Comparison of ENCODE assay signal across 30 mouse cellular contexts in the genomic region with DNA sequence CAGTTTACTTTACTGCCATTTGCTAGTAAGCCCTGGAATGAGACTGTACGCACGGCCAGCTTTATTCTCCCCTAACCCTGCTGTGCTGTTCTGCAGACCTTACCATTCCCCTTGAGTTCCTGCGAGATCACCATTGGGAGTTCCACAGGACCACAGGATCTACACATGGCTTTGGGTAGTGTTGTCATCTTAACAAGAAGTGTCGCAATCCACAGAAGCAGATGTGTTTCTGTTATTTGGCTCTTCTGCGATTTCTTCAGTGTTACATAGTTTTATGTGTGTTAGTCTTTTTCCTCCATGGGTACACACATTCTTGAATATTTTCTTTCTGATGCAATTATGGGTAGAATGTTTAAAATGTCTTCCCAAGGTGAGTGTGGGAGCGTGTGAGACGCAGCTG. TPM values are rescaled to one million over a fixed set of nuclear protein-coding genes. Genes with fewer than 3 reads are reported as not detected.
DNase-seq lines count a peak whose midpoint lies in the region; ATAC-seq and TF ChIP-seq lines count a peak whose summit lies in the region.
"Had no signal": no experiment of that assay in that cellular context is flagged by ENCODE, and none has a peak within 500 bp of the region (broad histone marks: within the 10 kb centered on the region; RNA-seq: fewer than 3 reads in every experiment).

No protein-coding gene starts in this region.

- H3K79me2 ChIP-seq in liver, adult 2 months (ENCODE audit: control insufficient read depth, insufficient read depth, low read length): no peaks in the 10 kb centered on the region
- H3K79me2 ChIP-seq in C2C12 (ENCODE audit: control insufficient read depth, insufficient read depth): no peaks in the 10 kb centered on the region

- peaks cover 6% of the 10 kb centered on the region; the same call in 1 of the 2 replicates for H3K4me1 ChIP-seq in liver, adult 2 months (ENCODE audit: control insufficient read depth, insufficient read depth, low read length)
- H3K4me1 ChIP-seq in liver, embryonic 12.5 days: no peaks in the 10 kb centered on the region
- H3K4me1 ChIP-seq: embryonic facial prominence, embryonic 10.5 days; embryonic facial prominence, embryonic 15.5 days; forebrain, embryonic 15.5 days; heart, embryonic 12.5 days; hindbrain, embryonic 13.5 days; midbrain, embryonic 15.5 days had no signal

- H3K79me3 ChIP-seq in C2C12 (ENCODE audit: low read depth): no peaks in the 10 kb centered on the region

- H3ac ChIP-seq in C2C12 (ENCODE audit: control insufficient read depth, insufficient read length, low read depth): no peak overlapping the region

- no peak for ATAC-seq in liver, embryonic 12.5 days
- peak; percentile 82 for ATAC-seq in granulocyte monocyte progenitor cell, adult 5-6 weeks (replicated peaks; ENCODE audit: poor library complexity, severe bottlenecking)
- ATAC-seq: forebrain, embryonic 15.5 days; intestine, embryonic 16.5 days; midbrain, embryonic 15.5 days; Patski had no signal

- H3K4me2 ChIP-seq in liver, embryonic 12.5 days: no peak overlapping the region
- H3K4me2 ChIP-seq: embryonic facial prominence, embryonic 15.5 days; forebrain, embryonic 15.5 days; heart, embryonic 12.5 days; hindbrain, embryonic 13.5 days; midbrain, embryonic 15.5 days had no signal

- H3K9me3 ChIP-seq in liver, embryonic 12.5 days (replicated peaks): no peaks in the 10 kb centered on the region
- H3K9me3 ChIP-seq: embryonic facial prominence, embryonic 10.5 days; embryonic facial prominence, embryonic 15.5 days; forebrain, embryonic 15.5 days; G1E; hindbrain, embryonic 13.5 days; midbrain, embryonic 15.5 days had no signal

- 75% methylated on average over 7 of the region's 7 CpGs for WGBS in liver, adult 2 months
- 78% methylated on average over 7 of the region's 7 CpGs for WGBS in liver, embryonic 12.5 days (ENCODE audit: insufficient replicate concordance)

- TF ChIP-seq CTCF in liver, adult 2 months (IDR thresholded peaks at IDR 0.05; ENCODE audit: low read depth, low read length): no peak
- no peak for TF ChIP-seq CTCF in C2C12 (IDR thresholded peaks at IDR 0.05; ENCODE audit: control insufficient read depth, insufficient read depth, insufficient read length)

- H3K36me3 ChIP-seq in liver, adult 2 months (ENCODE audit: control insufficient read depth, insufficient read depth, low read length): no peaks in the 10 kb centered on the region
- peaks cover 11% of the 10 kb centered on the region; the same call in 1 of the 2 replicates for H3K36me3 ChIP-seq in liver, embryonic 12.5 days
- peaks cover 13% of the 10 kb centered on the region for H3K36me3 ChIP-seq in C2C12 (ENCODE audit: control insufficient read depth, insufficient read depth)
- H3K36me3 ChIP-seq: G1E had no signal

- H3K27ac ChIP-seq in liver, adult 2 months (replicated peaks; ENCODE audit: insufficient read depth, low read depth, low read length): no peak overlapping the region
- no peak overlapping the region for H3K27ac ChIP-seq in liver, embryonic 12.5 days
- H3K27ac ChIP-seq: embryonic facial prominence, embryonic 10.5 days; embryonic facial prominence, embryonic 15.5 days; forebrain, embryonic 15.5 days; heart, adult 2 months; hindbrain, embryonic 13.5 days; midbrain, embryonic 15.5 days; stomach, postnatal 0 days had no signal

- TF ChIP-seq POLR2A in liver, adult 2 months (IDR thresholded peaks at IDR 0.05; ENCODE audit: extremely low read depth, insufficient read depth, low read length): no peak

- H3K9ac ChIP-seq in liver, adult 2 months (ENCODE audit: low read depth, low read length): no peak overlapping the region; the same call in 1 of the 2 replicates
- H3K9ac ChIP-seq in liver, embryonic 12.5 days: no peak overlapping the region
- H3K9ac ChIP-seq: embryonic facial prominence, embryonic 15.5 days; forebrain, embryonic 15.5 days; heart, embryonic 12.5 days; hindbrain, embryonic 13.5 days; midbrain, embryonic 15.5 days had no signal

- no peak overlapping the region for H3K4me3 ChIP-seq in liver, adult 2 months (ENCODE audit: insufficient read depth, low read depth, low read length)
- no peak overlapping the region for H3K4me3 ChIP-seq in liver, embryonic 12.5 days
- H3K4me3 ChIP-seq in C2C12 (ENCODE audit: insufficient read depth, poor library complexity, severe bottlenecking): no peak overlapping the region
- H3K4me3 ChIP-seq: embryonic facial prominence, embryonic 10.5 days; embryonic facial prominence, embryonic 15.5 days; forebrain, embryonic 15.5 days; heart, adult 2 months; heart, embryonic 12.5 days; hindbrain, embryonic 13.5 days; midbrain, embryonic 15.5 days had no signal

- H3K27me3 ChIP-seq in liver, adult 2 months (ENCODE audit: control insufficient read depth, insufficient read depth, low read length): peaks cover 24% of the 10 kb centered on the region
- peaks cover 64% of the 10 kb centered on the region for H3K27me3 ChIP-seq in liver, embryonic 12.5 days (replicated peaks)
- H3K27me3 ChIP-seq in C2C12 (ENCODE audit: control insufficient read depth, insufficient read depth, insufficient read length): no peaks in the 10 kb centered on the region
- H3K27me3 ChIP-seq: embryonic facial prominence, embryonic 15.5 days; forebrain, embryonic 15.5 days; heart, embryonic 12.5 days; hindbrain, embryonic 13.5 days; midbrain, embryonic 15.5 days; Patski had no signal

- DNase-seq in liver, adult 2 months (ENCODE audit: extremely low read depth, low read depth, low spot score): peak; percentile 48
- DNase-seq in 3T3-L1 (ENCODE audit: low read depth, low spot score): peak; percentile 67
- no peak for DNase-seq in urinary bladder, adult 18-20 months (ENCODE audit: low spot score in 2 of 2)
- DNase-seq in adrenal gland, postnatal 25 days: no peak
- no peak for DNase-seq in left cerebral cortex, adult 11 months (ENCODE audit: low spot score)
- DNase-seq: adrenal gland, adult 2 months; cerebellum, adult 2 months; cerebellum, postnatal 14 days; heart, adult 2 months; heart, postnatal 4 days; kidney, adult 9 months; kidney, postnatal 10 days; layer of hippocampus, postnatal 36 days; liver; lung, postnatal 10 days; right cerebral cortex, postnatal 25 days; thymus, postnatal 4 days had no signal

TF ChIP-seq in C2C12, 6 proteins besides CTCF, POLR2A, EP300 and RAD21:
- TF ChIP-seq MYOD1 (IDR thresholded peaks at IDR 0.05; ENCODE audit: control insufficient read depth, insufficient read length, low read depth): no peak
- TF ChIP-seq CEBPB (IDR thresholded peaks at IDR 0.05; ENCODE audit: low read depth): peak; percentile 45

RNA-seq across cellular contexts. Expression of gene Mcf2l, which starts 32.8 kb away (rescaled TPM):
- total RNA-seq in liver, adult 2 months (2014; rRNA removed): 0.40 and 1.1 TPM in 2 replicates
- polyA plus RNA-seq in liver, adult 2 months (2012; rRNA removed): 0.11 and 0.32 TPM in 2 replicates
- 1.9 and 2.1 TPM in 2 replicates for polyA plus RNA-seq in liver, embryonic 12.5 days (2016; fragmentation: Nextera tagmentation; extraction: Ambion mirVana)
- 1.5 TPM for polyA plus RNA-seq in C2C12 (2012; fragmentation: generic; extraction: Trizol)
- total RNA-seq in granulocyte monocyte progenitor cell, adult 5-6 weeks (2014; fragmentation: Nextera tagmentation): 19.5 and 19.8 TPM in 2 replicates
- 16.2 and 16.4 TPM in 2 replicates for total RNA-seq in granulocyte monocyte progenitor cell, adult 5-6 weeks (2017)
- 26.9 and 27.1 TPM in 2 replicates for total RNA-seq in adrenal gland, postnatal 25 days (2021)
- polyA plus RNA-seq: G1E had no signal

Comparison
In these comparisons a context has a peak if more than half of its experiments do, and no peak if none do; other contexts are left out.
1. DNase-seq: peak in liver, adult 2 months (single experiment) and 3T3-L1 (single experiment); none in urinary bladder, adult 18-20 months (0 of 2), adrenal gland, postnatal 25 days (single experiment) and left cerebral cortex, adult 11 months (single experiment).